Mouse (Mus musculus) spleen, adult 2 months (tissue): ENCODE results near the gene Cfl2. TPM values are rescaled to one million over a fixed set of nuclear protein-coding genes. Genes with fewer than 3 reads are reported as not detected.
A peak's percentile ranks its signal among the peaks of the same experiment; 100 is the strongest.

Experiments
- DNase-seq, 2 experiments: peaks; one replicate each; pipeline versions ENCODE4 v3.0.0 to v3.0.0-alpha.2; 2012 to 2021; ENCODE audit warnings: low spot score in 2 of 2, low read depth in 1 of 2
- H3K27ac ChIP-seq: fragments of 200-500 bp; 2 replicates; pipeline ENCODE4 v1.5.1; 2012; ENCODE audit warnings: low read length, inconsistent platforms; ENCODE audit not compliant: insufficient read depth
- H3K27me3 ChIP-seq: fragments of 200-500 bp; 2 replicates; pipeline ENCODE4 v1.6.1; 2012; ENCODE audit warnings: mild to moderate bottlenecking, moderate library complexity, low read length, inconsistent platforms; ENCODE audit not compliant: control insufficient read depth, insufficient read depth
- H3K36me3 ChIP-seq: fragments of 200-500 bp; 2 replicates; pipeline ENCODE4 v1.6.1; 2012; ENCODE audit warnings: mild to moderate bottlenecking, low read length, inconsistent platforms; ENCODE audit not compliant: control insufficient read depth, insufficient read depth
- H3K4me1 ChIP-seq: fragments of 200-500 bp; 2 replicates; pipeline ENCODE4 v1.6.1; 2011; ENCODE audit warnings: inconsistent platforms; ENCODE audit not compliant: control insufficient read depth, insufficient read depth, insufficient read length
- H3K4me3 ChIP-seq: fragments of 200-500 bp; 2 replicates; pipeline ENCODE4 v1.5.1; 2011; ENCODE audit warnings: mild to moderate bottlenecking, inconsistent platforms; ENCODE audit not compliant: insufficient read depth, insufficient read length; ENCODE audit errors: extremely low read depth
- CTCF ChIP-seq: fragments of 200-500 bp; IDR thresholded peaks from 2 replicates; pipeline ENCODE4 v1.5.1; 2011; ENCODE audit warnings: mild to moderate bottlenecking, inconsistent platforms; ENCODE audit not compliant: insufficient read depth, insufficient read length, insufficient replicate concordance; ENCODE audit errors: extremely low read depth
- POLR2A ChIP-seq: fragments of 200-500 bp; IDR thresholded peaks from 2 replicates; pipeline ENCODE4 v1.6.1; 2011; ENCODE audit warnings: low read depth, low read length, inconsistent platforms
- WGBS: fragments of 180-500 bp; shearing (Covaris S2); methylation state at CpG from one replicate; pipeline ENCODE4 v1.1.7; 2018; 5-methylcytosine and 5-hydroxymethylcytosine counted together
- polyA plus RNA-seq: library from polyadenylated mRNA; depleted of rRNA; stranded (reverse); fragments of >200 nt; gene quantifications from 2 replicates; pipeline ENCODE4 v1.2.3, GENCODE M21; 2012

The Cfl2 gene
- polyA plus RNA-seq, 1 experiment: 3.4 TPM

- no peaks in the 10 kb centered on the region for H3K4me1 ChIP-seq
- no peaks in the 10 kb centered on the region for H3K27me3 ChIP-seq
- H3K4me3 ChIP-seq: no peak overlapping the region
- TF ChIP-seq CTCF (no peak), POLR2A (no peak)
- no peaks in the 10 kb centered on the region for H3K36me3 ChIP-seq
- no peak for DNase-seq
- H3K27ac ChIP-seq: no peak overlapping the region
- WGBS: 85% methylated on average over 1 of the region's 1 CpGs
Observed at GRCm38 (mm10) chr12:54877875-54878274, 15.2 kb upstream of the Cfl2 start.

GRCm38 (mm10) chr12:54876879-54877278 is 14.2 kb upstream of the Cfl2 start:
- H3K4me3 ChIP-seq: no peak overlapping the region
- no peak for DNase-seq
- no peaks in the 10 kb centered on the region for H3K36me3 ChIP-seq
- TF ChIP-seq POLR2A (no peak), CTCF (no peak)
- no peak overlapping the region for H3K27ac ChIP-seq
- WGBS: 81% methylated on average over 5 of the region's 5 CpGs
- H3K27me3 ChIP-seq: no peaks in the 10 kb centered on the region
- no peaks in the 10 kb centered on the region for H3K4me1 ChIP-seq

- no peak for DNase-seq
- WGBS: 87% methylated on average over 6 of the region's 6 CpGs
- Histone ChIP-seq H3K27ac (no peak overlapping the region), H3K4me3 (no peak overlapping the region), H3K4me1 (no peaks in the 10 kb centered on the region), H3K27me3 (no peaks in the 10 kb centered on the region), H3K36me3 (no peaks in the 10 kb centered on the region)
- TF ChIP-seq POLR2A (no peak), CTCF (no peak)
Observed at GRCm38 (mm10) chr12:54874711-54875110, 12.0 kb upstream of the Cfl2 start.

GRCm38 (mm10) chr12:54861991-54862605 is 579 bp downstream of the Cfl2 start:
- TF ChIP-seq CTCF (no peak), POLR2A (no peak)
- no peak for DNase-seq
- H3K27ac ChIP-seq: peak overlapping the region; percentile 88
- no peaks in the 10 kb centered on the region; the same call in none of the 2 replicates for H3K4me1 ChIP-seq
- under 1% methylated on average over 36 of the region's 36 CpGs for WGBS
- peaks cover 4% of the 10 kb centered on the region; the same call in 1 of the 2 replicates for H3K36me3 ChIP-seq
- peak overlapping the region; percentile 94 for H3K4me3 ChIP-seq
- no peaks in the 10 kb centered on the region for H3K27me3 ChIP-seq

- no peak for DNase-seq
- Histone ChIP-seq H3K4me1 (no peaks in the 10 kb centered on the region; the same call in none of the 2 replicates), H3K36me3 (peaks cover 4% of the 10 kb centered on the region; the same call in 1 of the 2 replicates), H3K27me3 (no peaks in the 10 kb centered on the region), H3K4me3 (no peak overlapping the region), H3K27ac (no peak overlapping the region)
- WGBS: 83% methylated on average over 6 of the region's 6 CpGs
- TF ChIP-seq CTCF (no peak), POLR2A (no peak)
Observed at GRCm38 (mm10) chr12:54859531-54859930, 3.1 kb downstream of the Cfl2 start.

- 90% methylated on average over 2 of the region's 2 CpGs for WGBS
- H3K4me1 ChIP-seq: no peaks in the 10 kb centered on the region
- no peak overlapping the region for H3K27ac ChIP-seq
- TF ChIP-seq CTCF (no peak), POLR2A (no peak)
- H3K36me3 ChIP-seq: no peaks in the 10 kb centered on the region
- no peak overlapping the region for H3K4me3 ChIP-seq
- DNase-seq: no peak
- no peaks in the 10 kb centered on the region for H3K27me3 ChIP-seq
Observed at GRCm38 (mm10) chr12:54850551-54850950, 12.1 kb downstream of the Cfl2 start.

- Histone ChIP-seq H3K27ac (peak overlapping the region; percentile 37), H3K4me1 (no peaks in the 10 kb centered on the region), H3K4me3 (no peak overlapping the region), H3K36me3 (no peaks in the 10 kb centered on the region), H3K27me3 (no peaks in the 10 kb centered on the region)
- DNase-seq: no peak
- no peak for TF ChIP-seq POLR2A
- TF ChIP-seq CTCF: no peak
Observed at GRCm38 (mm10) chr12:54844415-54844814, 18.3 kb downstream of the Cfl2 start.
